Mouse (Mus musculus): Measurements from ENCODE around the gene Lrrc9. TPM values are rescaled to one million over a fixed set of nuclear protein-coding genes. Genes with fewer than 3 reads are reported as not detected.

Lrrc9 gene
- polyA plus RNA-seq, 1 experiment from 2014 or later = 4.8 TPM

DNA sequence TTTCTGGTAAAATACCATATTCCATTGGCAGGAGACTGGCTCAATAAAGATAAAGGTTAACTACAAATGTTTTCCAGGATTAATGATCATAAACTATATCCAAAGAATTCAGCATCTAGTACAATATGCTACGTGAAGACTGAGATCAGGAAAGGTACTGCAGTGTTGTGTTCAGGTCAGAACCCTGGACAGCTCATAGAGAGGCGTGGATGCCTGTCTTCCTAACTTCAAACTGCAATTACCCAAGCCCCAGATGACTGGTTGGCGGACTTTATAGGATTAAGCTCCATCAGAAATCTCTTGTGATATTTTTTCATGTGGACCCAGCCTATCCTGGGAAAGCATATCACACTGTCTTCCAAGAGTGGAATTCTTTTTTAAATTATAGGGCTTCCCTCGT is 19.0 kb upstream of the Lrrc9 start:
- no peak overlapping the region for H3K4me3 ChIP-seq (ENCODE audit: low read depth, low read length)
- no peak overlapping the region for H3K27ac ChIP-seq (ENCODE audit: low read length)
- no peak overlapping the region for H3K4me2 ChIP-seq (ENCODE audit: low read length)
- no peaks in the 10 kb centered on the region for H3K9me3 ChIP-seq (replicated peaks; ENCODE audit: control insufficient read depth, low read length, poor library complexity, severe bottlenecking)
- no peaks in the 10 kb centered on the region for H3K36me3 ChIP-seq (ENCODE audit: control insufficient read depth, insufficient read depth, low read length)
- H3K27me3 ChIP-seq (ENCODE audit: control insufficient read depth, insufficient read depth, low read depth, low read length) = no peaks in the 10 kb centered on the region
- 56% methylated on average over 4 of the region's 4 CpGs for WGBS
- no peak overlapping the region for H3K9ac ChIP-seq (ENCODE audit: low read depth, low read length)
- no peak for ATAC-seq
- no peaks in the 10 kb centered on the region for H3K4me1 ChIP-seq (ENCODE audit: control insufficient read depth, insufficient read depth, low read length)

DNA sequence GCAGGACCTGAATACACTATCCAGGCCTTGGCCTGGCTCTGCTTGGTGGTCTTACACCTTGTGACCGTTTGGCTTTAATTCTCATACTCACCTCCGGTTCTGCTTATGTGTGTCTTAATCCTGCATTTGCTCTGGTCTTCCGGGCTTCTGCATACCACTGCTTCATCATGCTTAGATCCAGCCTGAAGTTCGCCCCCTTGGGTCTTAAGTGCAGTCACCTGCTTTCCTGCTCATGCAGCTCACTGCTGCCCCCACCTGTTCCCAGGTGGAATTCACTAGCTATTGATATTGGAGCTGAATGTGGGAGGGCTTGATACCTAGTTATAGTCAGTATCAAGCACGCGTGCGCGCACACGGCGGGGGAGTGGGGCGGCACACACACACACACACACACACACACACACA is 13.9 kb upstream of the Lrrc9 start:
- Histone ChIP-seq H3K9ac (ENCODE audit: low read depth, low read length) (no peak overlapping the region), H3K27ac (ENCODE audit: low read length) (no peak overlapping the region), H3K27me3 (ENCODE audit: control insufficient read depth, insufficient read depth, low read depth, low read length) (no peaks in the 10 kb centered on the region), H3K4me1 (ENCODE audit: control insufficient read depth, insufficient read depth, low read length) (no peaks in the 10 kb centered on the region), H3K4me3 (ENCODE audit: low read depth, low read length) (no peak overlapping the region), H3K9me3 (replicated peaks; ENCODE audit: control insufficient read depth, low read length, poor library complexity, severe bottlenecking) (no peaks in the 10 kb centered on the region), H3K4me2 (ENCODE audit: low read length) (peak overlapping the region; percentile 35; the same call in 1 of the 2 replicates), H3K36me3 (ENCODE audit: control insufficient read depth, insufficient read depth, low read length) (no peaks in the 10 kb centered on the region)
- ATAC-seq = peak; percentile 80; the same call in 1 of the 2 replicates
- WGBS = 23% methylated on average over 11 of the region's 11 CpGs

DNA sequence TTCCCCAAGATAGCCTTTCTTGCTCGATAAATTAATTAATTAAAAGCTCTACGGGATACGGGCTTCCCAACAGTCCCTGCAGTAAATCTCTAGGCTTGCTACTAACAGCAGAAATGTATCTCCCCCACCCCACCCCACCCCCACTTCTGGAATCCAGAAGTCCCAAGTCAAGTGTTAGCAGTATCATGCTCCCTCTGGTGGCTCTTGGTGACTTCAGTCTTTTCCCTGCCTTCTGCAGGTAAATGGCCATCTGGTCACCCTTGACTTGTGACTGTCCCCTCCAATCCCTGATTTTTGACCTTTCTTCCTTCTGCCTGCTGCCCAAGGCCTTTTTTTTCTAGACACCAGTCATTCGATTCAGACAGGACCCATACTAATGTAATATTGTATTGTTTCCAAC is 9.5 kb upstream of the Lrrc9 start:
- no peak overlapping the region for H3K4me2 ChIP-seq (ENCODE audit: low read length)
- no peak for ATAC-seq
- H3K9me3 ChIP-seq (replicated peaks; ENCODE audit: control insufficient read depth, low read length, poor library complexity, severe bottlenecking) = no peaks in the 10 kb centered on the region
- H3K4me1 ChIP-seq (ENCODE audit: control insufficient read depth, insufficient read depth, low read length) = no peaks in the 10 kb centered on the region
- H3K36me3 ChIP-seq (ENCODE audit: control insufficient read depth, insufficient read depth, low read length) = no peaks in the 10 kb centered on the region
- WGBS = 87% methylated on average over 4 of the region's 4 CpGs
- no peak overlapping the region for H3K4me3 ChIP-seq (ENCODE audit: low read depth, low read length)
- no peak overlapping the region for H3K9ac ChIP-seq (ENCODE audit: low read depth, low read length)
- no peaks in the 10 kb centered on the region for H3K27me3 ChIP-seq (ENCODE audit: control insufficient read depth, insufficient read depth, low read depth, low read length)
- no peak overlapping the region for H3K27ac ChIP-seq (ENCODE audit: low read length)

DNA sequence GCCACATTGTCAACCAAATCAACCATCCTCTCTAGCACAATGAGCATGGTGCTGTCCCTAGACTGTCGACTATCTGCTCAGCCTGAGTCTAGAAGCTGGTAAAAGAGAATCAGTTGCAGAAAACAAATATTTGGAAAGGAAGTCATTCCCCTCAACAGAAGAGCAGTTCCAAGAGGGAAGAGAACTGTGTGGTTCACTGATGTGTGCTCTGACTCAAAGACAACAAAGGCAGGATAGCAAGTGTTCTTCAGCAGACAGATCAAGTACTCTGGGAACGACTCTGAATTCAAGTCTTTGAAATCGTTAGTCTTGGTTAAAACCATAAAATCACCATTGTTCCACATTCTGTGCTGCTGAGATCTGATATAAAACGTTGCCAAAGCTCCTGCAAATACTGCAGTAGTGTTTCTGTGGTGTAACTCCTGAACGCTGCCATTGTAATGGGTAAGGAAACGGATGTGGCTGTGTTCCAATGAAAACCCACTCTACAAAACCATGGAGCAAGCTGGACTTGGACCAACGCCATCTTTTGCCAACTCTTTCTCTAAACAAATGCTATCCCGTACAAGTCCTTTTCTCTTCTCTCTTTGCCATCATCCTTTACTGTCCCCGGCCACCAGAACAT is 8.3 kb upstream of the Lrrc9 start:
- Histone ChIP-seq H3K9ac (ENCODE audit: low read depth, low read length) (no peak overlapping the region), H3K36me3 (ENCODE audit: control insufficient read depth, insufficient read depth, low read length) (no peaks in the 10 kb centered on the region), H3K4me3 (ENCODE audit: low read depth, low read length) (no peak overlapping the region), H3K4me1 (ENCODE audit: control insufficient read depth, insufficient read depth, low read length) (no peaks in the 10 kb centered on the region), H3K27me3 (ENCODE audit: control insufficient read depth, insufficient read depth, low read depth, low read length) (no peaks in the 10 kb centered on the region), H3K4me2 (ENCODE audit: low read length) (no peak overlapping the region), H3K27ac (ENCODE audit: low read length) (no peak overlapping the region), H3K9me3 (replicated peaks; ENCODE audit: control insufficient read depth, low read length, poor library complexity, severe bottlenecking) (no peaks in the 10 kb centered on the region)
- no peak for ATAC-seq
- WGBS = 51% methylated on average over 9 of the region's 9 CpGs

DNA sequence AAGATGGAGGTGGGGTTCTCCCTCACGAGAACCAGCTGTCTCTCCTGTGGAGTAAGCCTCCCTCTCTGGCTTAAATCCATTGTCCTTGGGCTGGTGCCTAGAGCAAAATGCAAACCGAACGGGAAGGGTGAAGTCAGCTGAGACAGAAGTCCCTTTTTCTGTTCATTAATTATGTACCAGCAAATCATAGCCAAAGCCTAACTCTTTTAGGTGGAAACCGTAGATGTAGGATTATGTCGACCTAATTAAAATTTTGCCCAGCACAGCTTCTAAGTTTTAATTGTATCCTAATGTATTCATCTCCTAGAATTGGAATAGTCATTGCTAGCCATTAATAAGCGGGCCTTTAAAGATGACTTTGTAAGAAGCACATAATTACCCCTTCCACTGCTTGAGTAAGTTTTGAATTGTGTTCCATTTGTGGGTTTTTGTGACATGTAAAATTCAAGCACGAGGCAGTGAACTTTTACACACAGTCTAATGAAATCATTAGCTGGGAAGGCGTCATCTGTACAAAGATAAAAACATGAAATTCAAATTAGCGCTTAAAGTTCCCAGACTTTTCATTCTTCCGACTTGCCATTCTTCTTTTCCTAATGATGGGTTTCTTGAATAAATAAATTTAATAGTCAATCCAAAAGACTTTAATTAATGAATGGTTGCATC is 3.9 kb upstream of the Lrrc9 start:
- H3K4me1 ChIP-seq (ENCODE audit: control insufficient read depth, insufficient read depth, low read length) = peaks cover 17% of the 10 kb centered on the region
- no peak for ATAC-seq
- H3K27ac ChIP-seq (ENCODE audit: low read length) = no peak overlapping the region
- H3K36me3 ChIP-seq (ENCODE audit: control insufficient read depth, insufficient read depth, low read length) = no peaks in the 10 kb centered on the region
- no peaks in the 10 kb centered on the region for H3K27me3 ChIP-seq (ENCODE audit: control insufficient read depth, insufficient read depth, low read depth, low read length)
- 29% methylated on average over 10 of the region's 10 CpGs for WGBS
- H3K9ac ChIP-seq (ENCODE audit: low read depth, low read length) = no peak overlapping the region
- H3K4me3 ChIP-seq (ENCODE audit: low read depth, low read length) = no peak overlapping the region
- no peak overlapping the region for H3K4me2 ChIP-seq (ENCODE audit: low read length)
- H3K9me3 ChIP-seq (replicated peaks; ENCODE audit: control insufficient read depth, low read length, poor library complexity, severe bottlenecking) = no peaks in the 10 kb centered on the region

DNA sequence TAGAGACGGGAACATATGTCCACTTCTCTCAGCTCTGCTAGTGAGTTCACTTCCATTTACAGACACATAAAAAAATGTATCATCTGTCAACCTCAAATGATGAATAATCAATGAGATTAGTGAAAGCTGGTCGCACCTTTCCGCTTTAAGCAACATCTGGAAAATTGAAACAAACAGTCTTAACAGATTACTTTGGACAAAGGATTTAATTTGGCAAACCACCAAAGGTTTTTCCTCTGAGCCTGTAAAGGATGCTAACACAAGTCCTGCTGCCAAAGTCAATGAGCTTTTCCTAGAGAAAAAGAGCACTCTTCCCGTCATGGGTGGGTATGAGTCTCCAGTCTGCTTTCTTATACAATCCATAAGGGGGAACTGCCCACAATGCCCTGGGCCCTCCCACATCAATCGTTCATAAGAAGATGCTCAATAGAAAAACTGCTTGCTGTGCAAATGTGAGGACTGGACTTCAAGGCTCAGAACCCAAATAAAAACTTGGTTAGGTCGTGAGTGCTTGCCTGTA is 2.6 kb upstream of the Lrrc9 start:
- Histone ChIP-seq H3K9me3 (replicated peaks; ENCODE audit: control insufficient read depth, low read length, poor library complexity, severe bottlenecking) (no peaks in the 10 kb centered on the region), H3K4me1 (ENCODE audit: control insufficient read depth, insufficient read depth, low read length) (peaks cover 19% of the 10 kb centered on the region), H3K9ac (ENCODE audit: low read depth, low read length) (no peak overlapping the region), H3K27me3 (ENCODE audit: control insufficient read depth, insufficient read depth, low read depth, low read length) (no peaks in the 10 kb centered on the region), H3K4me3 (ENCODE audit: low read depth, low read length) (no peak overlapping the region), H3K36me3 (ENCODE audit: control insufficient read depth, insufficient read depth, low read length) (no peaks in the 10 kb centered on the region), H3K4me2 (ENCODE audit: low read length) (no peak overlapping the region), H3K27ac (ENCODE audit: low read length) (no peak overlapping the region)
- 32% methylated on average over 6 of the region's 6 CpGs for WGBS
- ATAC-seq = no peak

DNA sequence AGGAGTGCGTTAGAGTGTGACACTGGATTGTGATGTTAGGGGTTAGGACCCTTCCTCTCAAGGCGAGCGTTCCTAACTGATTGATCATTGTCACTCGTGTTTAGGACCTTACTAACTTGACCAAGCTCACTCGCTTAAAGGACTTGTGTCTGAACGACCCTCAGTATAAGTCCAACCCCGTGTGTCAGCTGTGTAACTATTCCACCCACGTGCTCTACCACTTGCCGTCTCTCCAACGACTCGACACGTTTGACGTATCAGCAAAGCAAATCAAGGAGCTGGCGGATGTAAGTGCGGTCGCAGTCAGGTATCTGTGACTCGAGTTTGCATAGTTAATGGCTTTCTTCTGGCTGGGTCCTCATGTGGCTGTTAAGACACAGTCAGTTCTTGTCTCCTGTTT is 12.3 kb downstream of the Lrrc9 start:
- H3K27me3 ChIP-seq (ENCODE audit: control insufficient read depth, insufficient read depth, low read depth, low read length) = no peaks in the 10 kb centered on the region
- no peak overlapping the region for H3K4me3 ChIP-seq (ENCODE audit: low read depth, low read length)
- no peaks in the 10 kb centered on the region for H3K4me1 ChIP-seq (ENCODE audit: control insufficient read depth, insufficient read depth, low read length)
- no peak overlapping the region for H3K27ac ChIP-seq (ENCODE audit: low read length)
- no peak for ATAC-seq
- no peak overlapping the region for H3K4me2 ChIP-seq (ENCODE audit: low read length)
- no peaks in the 10 kb centered on the region for H3K9me3 ChIP-seq (replicated peaks; ENCODE audit: control insufficient read depth, low read length, poor library complexity, severe bottlenecking)
- WGBS = 82% methylated on average over 17 of the region's 17 CpGs
- H3K9ac ChIP-seq (ENCODE audit: low read depth, low read length) = no peak overlapping the region
- no peaks in the 10 kb centered on the region for H3K36me3 ChIP-seq (ENCODE audit: control insufficient read depth, insufficient read depth, low read length)

DNA sequence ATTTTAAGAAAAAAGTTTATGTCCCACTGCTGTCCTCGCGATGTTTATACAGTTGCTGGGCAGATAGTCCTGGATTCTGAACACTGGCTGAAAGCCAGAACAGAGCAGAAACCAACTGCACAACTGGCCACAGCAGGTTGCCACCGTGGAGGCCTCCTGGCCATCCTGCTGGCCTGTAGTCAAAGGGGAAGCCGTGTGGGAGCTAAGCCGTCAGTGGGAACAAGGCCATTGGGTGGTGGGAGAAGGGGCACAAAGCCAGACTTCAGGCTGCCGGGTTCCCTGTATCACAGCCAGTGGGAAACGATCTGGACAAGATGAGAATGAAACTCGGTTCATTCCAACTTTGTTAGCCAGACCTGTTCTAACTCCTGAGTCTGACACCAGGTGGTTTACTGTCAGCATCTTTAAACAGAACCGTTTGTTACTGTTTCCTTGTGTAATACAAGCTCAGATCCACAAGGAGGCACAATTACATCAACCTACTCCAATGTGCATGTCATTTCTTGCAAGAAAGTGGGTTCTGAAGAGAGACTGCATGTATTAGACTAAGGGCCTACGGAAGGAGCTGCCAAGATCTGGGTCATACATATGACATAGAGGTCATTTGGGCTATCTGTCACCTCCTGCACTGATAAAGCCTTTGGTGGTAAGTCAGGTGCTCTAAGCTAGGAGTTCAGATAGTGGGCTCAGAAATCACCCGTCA is 19.7 kb downstream of the Lrrc9 start:
- 55% methylated on average over 11 of the region's 11 CpGs for WGBS
- no peaks in the 10 kb centered on the region for H3K36me3 ChIP-seq (ENCODE audit: control insufficient read depth, insufficient read depth, low read length)
- H3K4me1 ChIP-seq (ENCODE audit: control insufficient read depth, insufficient read depth, low read length) = no peaks in the 10 kb centered on the region
- peak; percentile 39; the same call in 1 of the 2 replicates for ATAC-seq
- no peak overlapping the region for H3K27ac ChIP-seq (ENCODE audit: low read length)
- H3K27me3 ChIP-seq (ENCODE audit: control insufficient read depth, insufficient read depth, low read depth, low read length) = no peaks in the 10 kb centered on the region
- no peaks in the 10 kb centered on the region for H3K9me3 ChIP-seq (replicated peaks; ENCODE audit: control insufficient read depth, low read length, poor library complexity, severe bottlenecking)
- H3K9ac ChIP-seq (ENCODE audit: low read depth, low read length) = no peak overlapping the region
- H3K4me3 ChIP-seq (ENCODE audit: low read depth, low read length) = no peak overlapping the region
- no peak overlapping the region for H3K4me2 ChIP-seq (ENCODE audit: low read length)

Measured in midbrain, embryonic 16.5 days (tissue).